Mouse (Mus musculus): ENCODE measurements around the gene Gm2000. TPM values are rescaled to one million over a fixed set of nuclear protein-coding genes. Genes with fewer than 3 reads are reported as not detected.
"Not testable (repeated sequence)": the region's sequence is repeated elsewhere in the genome, so short reads cannot be mapped to it uniquely, and the experiment has no call there.

Gm2000 gene
- 20.2 and 36.3 TPM in 2 replicates for polyA plus RNA-seq (2012; rRNA removed)

DNA sequence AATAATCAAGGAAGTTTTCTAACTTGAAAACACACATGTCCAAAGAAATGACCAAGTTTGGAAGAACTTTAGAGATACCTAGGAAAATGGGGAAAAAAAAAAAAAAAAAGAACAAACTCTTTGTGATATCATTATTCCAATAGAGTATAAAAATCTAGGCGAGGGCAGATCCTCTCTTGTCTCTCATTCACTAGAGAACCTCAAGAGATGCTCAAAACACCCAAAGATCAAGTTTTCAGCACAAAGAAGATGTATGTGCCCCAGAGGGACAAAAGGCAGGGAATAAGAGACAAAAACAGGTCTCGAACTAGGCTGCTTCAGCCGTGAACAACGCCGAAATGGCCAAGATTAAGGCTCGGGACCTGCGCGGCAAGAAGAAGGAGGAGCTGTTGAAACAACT, at the start of gene Gm2000:
Gene Gm2000 (plus strand): TSS at position 301 of the 400 bp plus-strand sequence.
- no peak for DNase-seq (ENCODE audit: low read depth, low spot score)
- 89% methylated on average over 8 of the region's 8 CpGs for WGBS

GRCm38 (mm10) chr1:156323126-156323525, 42.7 kb upstream of the Gm2000 start:
- DNase-seq (ENCODE audit: low read depth, low spot score) = no peak
- WGBS = 81% methylated on average over 9 of the region's 9 CpGs

GRCm38 (mm10) chr1:156340847-156341246, 25.0 kb upstream of the Gm2000 start:
- WGBS = 58% methylated on average over 4 of the region's 4 CpGs
- DNase-seq (ENCODE audit: low read depth, low spot score) = no peak

DNA sequence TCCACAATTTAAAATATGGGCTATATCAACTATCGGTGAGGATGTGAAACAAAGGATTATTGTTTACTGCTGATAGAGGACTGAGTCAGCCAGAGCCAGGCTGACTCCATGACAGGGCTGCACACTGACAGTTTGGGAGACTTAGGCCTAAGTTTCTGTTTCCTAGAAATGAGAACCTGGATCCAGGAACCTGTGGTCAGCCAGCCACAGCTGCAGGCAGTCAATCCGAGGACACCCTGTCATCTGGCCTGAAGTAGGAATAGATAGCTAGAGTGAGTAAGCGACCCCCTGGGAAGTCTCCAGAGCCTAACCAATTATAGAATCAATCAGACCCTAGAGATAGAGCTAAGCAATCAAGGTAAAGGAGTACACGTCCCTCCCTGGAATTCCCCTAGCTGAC, 21.4 kb upstream of the Gm2000 start:
- no peak for DNase-seq (ENCODE audit: low read depth, low spot score)
- WGBS = 72% methylated on average over 4 of the region's 4 CpGs

- DNase-seq (ENCODE audit: low read depth, low spot score) = no peak
- WGBS = 94% methylated on average over 4 of the region's 4 CpGs
These were observed 20.2 kb upstream of the Gm2000 start for GRCm38 (mm10) chr1:156345633-156346032.

GRCm38 (mm10) chr1:156349031-156349430, 16.8 kb upstream of the Gm2000 start:
- WGBS = 46% methylated on average over 4 of the region's 4 CpGs
- DNase-seq (ENCODE audit: low read depth, low spot score) = no peak

- WGBS = 81% methylated on average over 4 of the region's 4 CpGs
- DNase-seq (ENCODE audit: low read depth, low spot score) = no peak
These were observed 15.4 kb upstream of the Gm2000 start for GRCm38 (mm10) chr1:156350441-156350840.

DNA sequence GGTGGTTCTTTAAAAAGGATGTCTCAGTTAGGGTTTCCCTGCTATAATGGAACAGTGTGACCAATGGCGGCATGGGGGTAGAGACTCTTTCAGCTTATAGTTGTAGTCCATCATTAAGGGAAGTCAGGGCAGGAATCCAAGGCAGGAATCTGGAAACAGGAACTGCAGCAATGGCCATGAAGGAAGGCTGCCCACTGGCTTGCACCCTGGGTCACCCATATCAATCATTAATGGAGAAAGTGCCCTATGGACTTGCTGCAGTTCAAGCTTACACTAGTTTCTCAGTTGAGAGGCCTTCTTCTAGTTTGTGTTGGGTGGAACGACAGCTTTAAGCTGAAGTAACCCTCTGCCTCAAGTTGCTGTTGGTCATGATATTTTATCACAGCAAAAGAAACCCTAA, 13.4 kb upstream of the Gm2000 start:
- no peak for DNase-seq (ENCODE audit: low read depth, low spot score)
- WGBS = 74% methylated on average over 2 of the region's 2 CpGs

GRCm38 (mm10) chr1:156381217-156381616, 15.4 kb downstream of the Gm2000 start:
- no peak for DNase-seq (ENCODE audit: low read depth, low spot score)
- WGBS = 94% methylated on average over 3 of the region's 3 CpGs

DNA sequence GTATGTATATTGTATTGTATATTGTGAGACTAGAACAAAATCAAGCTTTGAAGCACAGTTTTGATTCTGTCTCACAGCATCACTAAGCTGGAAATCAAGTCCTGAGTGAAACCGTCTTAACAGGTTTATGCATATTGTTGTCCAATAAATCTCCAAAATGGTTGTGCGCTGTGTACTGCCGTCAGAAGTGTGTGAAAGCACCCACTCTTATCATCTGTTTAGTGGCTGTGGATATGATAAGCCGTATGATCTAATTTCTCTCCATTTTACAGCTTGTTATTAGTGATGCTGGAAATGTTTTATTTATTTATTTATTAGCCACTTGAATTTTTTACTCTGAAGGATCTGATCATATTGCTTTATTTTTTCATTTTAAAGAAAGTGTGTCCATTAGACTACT, 20.4 kb downstream of the Gm2000 start:
- WGBS = 84% methylated on average over 4 of the region's 4 CpGs

DNA sequence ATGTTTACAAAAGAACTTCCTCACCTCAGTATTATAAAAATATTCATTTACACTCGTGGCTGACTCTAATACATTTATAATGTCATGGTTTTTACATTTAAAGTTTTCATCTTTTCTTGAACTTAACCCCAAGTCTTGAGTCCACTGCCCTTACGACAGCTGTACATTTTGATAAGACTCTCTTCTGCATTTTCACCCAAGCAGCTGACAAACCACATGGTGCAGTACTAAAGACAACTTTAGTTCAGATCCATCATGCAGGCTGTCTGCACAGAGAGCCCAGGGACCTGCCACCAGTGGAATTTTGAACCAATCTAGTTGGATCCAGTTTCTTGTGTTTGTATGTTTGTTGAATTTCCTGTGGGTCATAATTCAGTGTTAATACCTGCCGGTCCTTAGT, 21.0 kb downstream of the Gm2000 start:
- DNase-seq (ENCODE audit: low read depth, low spot score) = no peak
- WGBS = 53% methylated on average over 3 of the region's 3 CpGs

More for the DNA sequence above, 20.4 kb downstream of the Gm2000 start:
- DNase-seq (ENCODE audit: low read depth, low spot score) = no peak

- no peak for DNase-seq (ENCODE audit: low read depth, low spot score)
- 87% methylated on average over 4 of the region's 4 CpGs for WGBS
These were observed 27.3 kb downstream of the Gm2000 start for GRCm38 (mm10) chr1:156393148-156393547.

- 69% methylated on average over 3 of the region's 3 CpGs for WGBS
- DNase-seq (ENCODE audit: low read depth, low spot score) = not testable (repeated sequence)
These were observed 34.3 kb downstream of the Gm2000 start for GRCm38 (mm10) chr1:156400159-156400558.

GRCm38 (mm10) chr1:156402491-156402890, 36.7 kb downstream of the Gm2000 start:
- WGBS = 49% methylated on average over 2 of the region's 2 CpGs
- no peak for DNase-seq (ENCODE audit: low read depth, low spot score)

- DNase-seq (ENCODE audit: low read depth, low spot score) = no peak
- WGBS = 87% methylated on average over 10 of the region's 10 CpGs
These were observed 37.4 kb downstream of the Gm2000 start for GRCm38 (mm10) chr1:156403251-156403650.

GRCm38 (mm10) chr1:156408004-156408403, 42.2 kb downstream of the Gm2000 start:
- WGBS = 67% methylated on average over 3 of the region's 3 CpGs
- no peak for DNase-seq (ENCODE audit: low read depth, low spot score)

DNA sequence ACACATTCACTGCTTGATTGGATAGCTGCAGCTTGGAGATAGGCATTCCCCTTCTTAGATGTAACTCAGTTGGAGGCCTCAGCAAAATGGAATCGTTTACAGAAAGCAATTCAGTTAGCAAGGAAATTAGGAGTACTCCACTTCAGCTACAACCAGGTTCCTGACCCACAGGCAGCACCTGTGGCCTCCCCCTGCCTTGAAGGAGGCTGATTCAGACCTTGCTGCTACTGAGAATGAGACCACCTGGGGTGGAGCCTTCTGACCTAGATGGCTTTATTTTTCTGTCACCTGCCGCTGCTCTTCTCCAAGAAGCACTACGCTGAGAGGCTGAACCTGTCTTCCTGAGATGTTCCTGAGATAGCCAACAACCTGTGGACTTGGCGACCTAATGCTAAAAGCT, 42.7 kb downstream of the Gm2000 start:
- DNase-seq (ENCODE audit: low read depth, low spot score) = no peak
- WGBS = 65% methylated on average over 4 of the region's 4 CpGs

Other genes with a start within 250 kb of the Gm2000 start
- 0.29 and 0.48 TPM in 2 replicates for gene Fam163a, start 161.0 kb upstream of the Gm2000 start, polyA plus RNA-seq (2012; rRNA removed)
- gene Tdrd5, start 62.4 kb upstream of the Gm2000 start, polyA plus RNA-seq (2012; rRNA removed) = not detected in 2 replicates
- 0.02 TPM in 1 of 2 replicates, not detected in the other for gene Nphs2, start 55.3 kb upstream of the Gm2000 start, polyA plus RNA-seq (2012; rRNA removed)
- gene Axdnd1, start 55.1 kb downstream of the Gm2000 start, polyA plus RNA-seq (2012; rRNA removed) = not detected in 2 replicates
- 10.4 and 16.4 TPM in 2 replicates for gene Soat1, start 108.3 kb downstream of the Gm2000 start, polyA plus RNA-seq (2012; rRNA removed)
- gene Gm10031, start 158.0 kb downstream of the Gm2000 start, polyA plus RNA-seq (2012; rRNA removed) = 12.6 and 22.1 TPM in 2 replicates
- gene Abl2, start 192.7 kb downstream of the Gm2000 start, polyA plus RNA-seq (2012; rRNA removed) = 1.9 and 2.4 TPM in 2 replicates

Measured in large intestine, adult 2 months (tissue).